Mouse (Mus musculus) intestine, embryonic 15.5 days (tissue): ENCODE data around the gene Ptprg. TPM values are rescaled to one million over a fixed set of nuclear protein-coding genes. Genes with fewer than 3 reads are reported as not detected.

ENCODE experiments used
- ATAC-seq: fragments of 200-750 bp; cut with Nextera tagmentation; 2 replicates; pipeline ENCODE4 v1.8.0; 2017; ENCODE audit warnings: moderate TSS enrichment, moderate library complexity
- H3K27ac ChIP-seq: fragments of 300-500 bp; sonication (generic); 2 replicates; pipeline ENCODE4 v1.5.1; 2015; ENCODE audit warnings: mild to moderate bottlenecking, inconsistent platforms
- H3K27me3 ChIP-seq: fragments of 300-500 bp; sonication (generic); replicated peaks from 2 replicates; pipeline ENCODE4 v1.6.1; 2015; ENCODE audit warnings: inconsistent platforms
- H3K36me3 ChIP-seq: fragments of 300-500 bp; sonication (generic); 2 replicates; pipeline ENCODE4 v1.6.1; 2015; ENCODE audit warnings: inconsistent platforms
- H3K4me1 ChIP-seq: fragments of 300-500 bp; sonication (generic); replicated peaks from 2 replicates; pipeline ENCODE4 v1.6.1; 2015; ENCODE audit warnings: inconsistent platforms
- H3K4me2 ChIP-seq: fragments of 300-500 bp; sonication (generic); replicated peaks from 2 replicates; pipeline ENCODE4 v1.6.1; 2015; ENCODE audit warnings: mild to moderate bottlenecking, inconsistent platforms
- H3K4me3 ChIP-seq: fragments of 300-500 bp; sonication (generic); replicated peaks from 2 replicates; pipeline ENCODE4 v1.5.1; 2015; ENCODE audit warnings: inconsistent platforms
- H3K9ac ChIP-seq: fragments of 300-500 bp; sonication (generic); 2 replicates; pipeline ENCODE4 v1.6.1; 2015; ENCODE audit warnings: inconsistent platforms
- H3K9me3 ChIP-seq: fragments of 300-500 bp; sonication (generic); 2 replicates; pipeline ENCODE4 v1.6.1; 2016; ENCODE audit warnings: inconsistent platforms
- WGBS: fragments of 180-500 bp; shearing (Covaris S2); methylation state at CpG from one replicate; pipeline ENCODE4 v1.1.7; 2015; 5-methylcytosine and 5-hydroxymethylcytosine counted together
- polyA plus RNA-seq: library from polyadenylated mRNA; unstranded; fragments of >200 nt; fragmentation: Nextera tagmentation; extraction: Ambion mirVana; gene quantifications from 2 replicates; pipeline ENCODE4 v1.2.1, GENCODE M21; 2015

Ptprg gene
- polyA plus RNA-seq, 1 experiment from 2014 or later, result 18.7 TPM

DNA sequence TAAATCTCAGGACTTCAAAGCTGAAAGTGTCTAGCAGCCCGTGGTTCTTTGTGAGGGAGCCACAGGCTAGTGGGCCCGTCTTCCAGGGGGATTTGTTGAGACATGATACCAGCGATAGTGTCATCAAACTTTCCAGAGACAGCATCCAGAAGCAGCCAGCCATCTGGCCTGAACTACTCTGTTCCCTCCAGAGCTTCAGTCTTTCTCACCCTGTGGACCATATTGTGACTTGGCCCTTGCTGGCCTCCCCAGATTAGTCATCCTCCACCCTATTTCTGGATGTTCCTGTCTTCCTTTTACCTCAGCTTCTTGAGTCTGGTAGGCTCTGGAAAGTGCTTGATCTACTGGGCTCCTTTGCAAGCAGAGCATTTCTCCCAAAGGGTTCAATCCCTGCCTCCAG is 333.1 kb downstream of the Ptprg start:
- ATAC-seq, result no peak
- Histone ChIP-seq H3K4me1 (no peaks in the 10 kb centered on the region), H3K4me2 (no peak overlapping the region), H3K36me3 (no peaks in the 10 kb centered on the region), H3K4me3 (no peak overlapping the region), H3K27ac (no peak overlapping the region), H3K27me3 (no peaks in the 10 kb centered on the region), H3K9ac (no peak overlapping the region), H3K9me3 (no peaks in the 10 kb centered on the region)
- WGBS, result 50% methylated on average over 3 of the region's 3 CpGs

DNA sequence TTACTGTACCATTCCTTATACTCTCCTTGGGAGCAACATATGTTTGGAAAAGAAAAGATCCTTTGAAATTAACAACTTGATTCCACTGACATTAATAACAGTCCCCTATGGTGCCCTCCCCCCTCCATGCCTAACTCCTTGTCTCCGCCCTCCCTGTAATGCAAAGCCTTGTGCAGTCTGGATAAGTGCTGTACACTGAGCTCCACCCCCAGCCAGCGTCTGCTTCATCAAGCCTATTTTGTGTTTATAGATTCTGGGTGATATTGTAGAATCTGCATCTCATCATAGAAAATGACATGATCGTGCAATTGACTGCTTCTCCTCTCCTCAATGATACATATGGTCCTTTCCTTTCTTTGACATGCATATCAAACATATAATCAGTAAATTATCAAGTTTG is 337.6 kb downstream of the Ptprg start:
- Histone ChIP-seq H3K9ac (no peak overlapping the region), H3K36me3 (no peaks in the 10 kb centered on the region), H3K4me2 (no peak overlapping the region), H3K27me3 (no peaks in the 10 kb centered on the region), H3K27ac (no peak overlapping the region), H3K4me1 (no peaks in the 10 kb centered on the region), H3K9me3 (no peaks in the 10 kb centered on the region), H3K4me3 (no peak overlapping the region)
- WGBS, result 67% methylated on average over 3 of the region's 3 CpGs
- no peak for ATAC-seq

DNA sequence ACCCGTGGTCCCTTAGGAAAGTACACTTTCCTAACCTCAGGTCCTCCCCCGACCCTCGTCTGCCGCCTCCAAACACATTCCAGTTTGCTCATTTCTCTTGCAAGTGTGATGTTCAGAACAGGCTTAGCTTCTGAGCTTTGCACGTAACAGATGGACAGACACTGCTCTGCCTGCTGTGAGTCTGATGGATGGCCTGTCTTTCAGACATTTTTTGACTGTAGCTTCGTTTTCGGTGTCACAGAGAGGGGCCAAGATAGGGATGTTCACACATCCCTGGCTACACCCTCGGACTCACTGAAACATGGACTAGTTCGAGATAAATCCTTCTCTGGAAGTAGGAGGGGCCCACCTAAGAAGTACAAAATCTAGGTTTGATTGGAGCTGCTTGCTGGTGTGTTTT is 339.3 kb downstream of the Ptprg start:
- Histone ChIP-seq H3K36me3 (no peaks in the 10 kb centered on the region), H3K9ac (no peak overlapping the region), H3K4me2 (no peak overlapping the region), H3K27ac (no peak overlapping the region), H3K4me1 (no peaks in the 10 kb centered on the region), H3K9me3 (no peaks in the 10 kb centered on the region), H3K4me3 (no peak overlapping the region), H3K27me3 (no peaks in the 10 kb centered on the region)
- WGBS, result 52% methylated on average over 9 of the region's 9 CpGs
- no peak for ATAC-seq

DNA sequence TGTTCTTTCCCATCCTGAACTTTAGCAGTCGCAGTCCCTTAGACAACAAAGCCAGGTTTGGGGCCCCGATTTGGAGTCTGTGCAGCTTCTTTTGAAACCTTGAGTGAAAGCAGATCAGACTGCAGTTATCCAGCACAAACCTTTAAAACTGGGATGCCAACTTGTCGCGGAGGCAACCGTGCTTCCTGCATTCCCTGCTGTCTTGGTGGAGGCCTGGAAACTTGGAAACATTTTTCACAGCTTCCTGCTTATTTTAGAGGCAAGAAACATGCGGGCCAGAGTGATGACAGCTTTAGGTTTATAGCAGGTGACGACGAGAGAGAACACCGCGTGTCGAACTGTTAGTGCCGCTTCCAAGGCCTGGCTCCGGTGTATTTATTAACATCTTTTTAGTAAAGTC is 342.2 kb downstream of the Ptprg start:
- H3K4me1 ChIP-seq, result no peaks in the 10 kb centered on the region
- 41% methylated on average over 13 of the region's 13 CpGs for WGBS
- no peak overlapping the region for H3K4me2 ChIP-seq
- no peak overlapping the region for H3K9ac ChIP-seq
- no peaks in the 10 kb centered on the region for H3K36me3 ChIP-seq
- no peaks in the 10 kb centered on the region for H3K27me3 ChIP-seq
- H3K27ac ChIP-seq, result no peak overlapping the region
- H3K9me3 ChIP-seq, result no peaks in the 10 kb centered on the region
- no peak for ATAC-seq
- no peak overlapping the region for H3K4me3 ChIP-seq

DNA sequence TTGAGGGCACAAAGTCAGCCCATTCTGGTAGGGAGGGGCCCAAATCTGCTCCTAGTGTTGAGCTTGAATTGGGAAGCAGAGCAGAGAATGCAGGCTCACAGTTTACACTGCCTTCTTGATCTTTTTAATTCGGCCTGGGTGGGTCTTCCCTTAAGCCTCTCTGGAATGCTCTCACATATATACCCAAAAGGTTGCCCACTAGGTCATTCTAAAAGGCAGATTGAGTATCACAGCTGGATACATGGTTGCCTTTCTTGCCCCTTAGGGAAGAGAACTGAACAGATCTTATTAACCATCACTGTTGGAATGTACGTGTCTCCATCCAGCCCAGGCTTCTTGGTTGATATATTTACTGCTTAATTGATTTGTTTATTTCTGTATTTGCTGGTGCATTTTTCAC is 349.5 kb downstream of the Ptprg start:
- no peak overlapping the region for H3K4me3 ChIP-seq
- 53% methylated on average over 2 of the region's 2 CpGs for WGBS
- no peaks in the 10 kb centered on the region for H3K36me3 ChIP-seq
- no peak overlapping the region for H3K4me2 ChIP-seq
- no peak for ATAC-seq
- H3K9ac ChIP-seq, result no peak overlapping the region
- no peak overlapping the region for H3K27ac ChIP-seq
- H3K4me1 ChIP-seq, result no peaks in the 10 kb centered on the region
- H3K27me3 ChIP-seq, result no peaks in the 10 kb centered on the region
- no peaks in the 10 kb centered on the region for H3K9me3 ChIP-seq

DNA sequence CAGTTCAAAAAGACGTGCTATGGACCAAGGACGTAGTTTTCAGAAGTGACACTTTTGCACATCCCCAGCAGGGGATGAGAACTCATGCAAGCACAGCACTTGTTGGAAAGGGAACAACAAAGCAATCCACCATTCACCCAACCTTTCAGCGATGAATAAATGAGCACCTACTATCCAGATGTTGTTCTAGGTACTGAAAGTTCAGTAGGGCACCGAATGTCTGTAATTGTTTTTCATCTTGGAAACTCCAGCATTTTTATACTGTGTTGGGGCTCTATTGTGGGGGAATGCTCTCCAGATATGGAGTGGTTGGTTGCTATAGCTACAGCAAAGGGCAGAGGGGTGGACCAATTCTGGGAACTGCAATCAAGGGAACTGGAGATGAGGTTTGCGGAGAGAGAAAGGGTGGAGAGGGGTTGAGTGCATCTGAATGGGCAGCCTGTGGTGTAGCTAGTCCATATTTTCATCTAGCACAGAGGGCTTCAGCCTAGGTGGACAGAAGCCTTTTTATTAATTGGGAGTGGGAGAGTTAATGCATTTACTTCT is 352.9 kb downstream of the Ptprg start:
- WGBS, result 88% methylated on average over 5 of the region's 5 CpGs
- Histone ChIP-seq H3K9ac (no peak overlapping the region), H3K27me3 (no peaks in the 10 kb centered on the region), H3K4me1 (no peaks in the 10 kb centered on the region), H3K27ac (no peak overlapping the region), H3K36me3 (no peaks in the 10 kb centered on the region), H3K4me3 (no peak overlapping the region), H3K4me2 (no peak overlapping the region), H3K9me3 (no peaks in the 10 kb centered on the region)
- no peak for ATAC-seq

DNA sequence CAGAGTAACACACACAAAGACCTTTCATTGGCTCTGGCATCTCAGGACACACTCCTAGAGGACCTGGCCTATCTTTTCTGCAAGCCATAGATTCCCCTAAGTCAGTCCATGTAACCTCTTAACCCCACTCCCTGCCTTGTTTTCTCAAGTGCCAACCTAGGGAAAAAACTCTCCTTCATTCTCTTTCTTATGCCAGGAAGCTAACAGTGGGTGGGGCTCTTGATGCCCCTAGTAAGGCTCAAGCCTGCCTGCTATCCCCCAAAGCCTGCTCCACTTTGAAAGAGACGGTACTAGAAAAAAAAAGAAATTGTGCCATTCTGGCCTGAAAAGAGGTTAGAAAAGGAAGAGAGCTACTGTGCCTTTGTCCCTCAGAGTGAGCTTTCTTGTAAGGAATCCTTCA is 358.9 kb downstream of the Ptprg start:
- Histone ChIP-seq H3K27me3 (no peaks in the 10 kb centered on the region), H3K36me3 (no peaks in the 10 kb centered on the region), H3K4me3 (no peak overlapping the region), H3K4me2 (no peak overlapping the region), H3K9ac (no peak overlapping the region), H3K4me1 (no peaks in the 10 kb centered on the region), H3K27ac (no peak overlapping the region), H3K9me3 (no peaks in the 10 kb centered on the region)
- no peak for ATAC-seq
- WGBS, result 92% methylated on average over 1 of the region's 1 CpGs

DNA sequence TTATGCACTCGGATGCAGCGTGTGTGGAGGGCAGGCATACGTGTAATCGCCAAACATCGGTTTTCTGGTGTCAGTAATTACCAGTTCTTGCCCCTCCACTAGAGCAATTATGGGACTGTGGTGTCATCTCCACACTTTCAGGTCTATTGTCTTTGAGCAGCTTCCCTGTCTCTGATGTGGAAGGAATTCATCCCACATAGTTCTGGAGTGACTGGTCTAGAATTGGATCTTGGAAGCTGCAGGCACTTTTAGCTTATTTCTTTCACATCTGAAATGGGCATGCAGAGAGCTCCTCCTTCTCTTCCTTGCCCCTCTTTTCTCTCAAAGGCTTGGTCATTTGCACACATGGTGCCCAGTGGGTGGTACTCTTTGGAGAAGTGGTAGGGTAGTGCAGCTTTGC is 363.9 kb downstream of the Ptprg start:
- Histone ChIP-seq H3K9ac (no peak overlapping the region), H3K9me3 (no peaks in the 10 kb centered on the region), H3K36me3 (no peaks in the 10 kb centered on the region), H3K27me3 (no peaks in the 10 kb centered on the region), H3K4me2 (no peak overlapping the region), H3K4me3 (no peak overlapping the region), H3K4me1 (no peaks in the 10 kb centered on the region), H3K27ac (no peak overlapping the region)
- ATAC-seq, result no peak
- WGBS, result 90% methylated on average over 5 of the region's 5 CpGs

DNA sequence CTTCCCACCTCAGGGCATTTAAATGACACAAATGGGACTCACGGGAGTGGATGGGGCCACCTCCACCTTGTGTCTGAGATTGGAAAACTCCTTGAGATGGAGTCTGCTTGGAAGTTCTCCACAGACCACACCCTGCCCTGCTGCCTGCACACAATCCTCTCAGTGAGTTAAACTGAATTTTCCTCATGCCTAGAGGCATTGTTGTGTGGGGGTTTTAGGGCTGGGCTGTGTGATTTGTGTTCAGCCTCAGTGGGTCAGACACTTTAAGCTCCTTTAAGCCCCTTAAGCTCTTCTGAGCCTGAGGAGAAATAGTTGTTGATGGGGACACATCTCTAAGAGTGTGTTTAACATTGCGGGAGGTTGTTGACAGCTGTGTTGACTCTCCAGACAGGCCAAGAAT is 375.2 kb downstream of the Ptprg start:
- H3K4me1 ChIP-seq, result no peaks in the 10 kb centered on the region
- no peaks in the 10 kb centered on the region for H3K36me3 ChIP-seq
- no peaks in the 10 kb centered on the region for H3K9me3 ChIP-seq
- H3K27me3 ChIP-seq, result no peaks in the 10 kb centered on the region
- no peak overlapping the region for H3K4me3 ChIP-seq
- no peak overlapping the region for H3K9ac ChIP-seq
- no peak overlapping the region for H3K4me2 ChIP-seq
- H3K27ac ChIP-seq, result no peak overlapping the region
- WGBS, result 65% methylated on average over 2 of the region's 2 CpGs
- no peak for ATAC-seq

DNA sequence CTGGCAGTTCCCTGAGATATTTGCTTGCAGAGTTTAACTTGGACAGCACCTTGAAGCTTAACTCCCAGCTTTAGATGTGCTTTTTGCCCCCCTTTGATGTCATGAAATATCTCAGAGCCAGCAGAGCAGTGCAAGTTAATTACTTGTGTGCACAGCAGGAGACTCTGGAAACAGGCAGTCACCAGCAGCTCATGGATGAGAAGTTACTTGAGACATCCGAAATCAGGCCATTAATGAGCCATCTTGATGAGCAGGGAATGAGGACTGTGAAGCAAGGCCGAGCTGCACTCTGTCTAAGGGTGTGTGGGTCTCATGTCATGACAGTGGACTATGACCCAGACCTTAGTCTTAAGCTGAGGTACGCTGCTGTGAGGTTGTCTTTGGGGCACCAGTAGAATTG is 379.2 kb downstream of the Ptprg start:
- Histone ChIP-seq H3K9me3 (no peaks in the 10 kb centered on the region), H3K4me2 (no peak overlapping the region), H3K27ac (no peak overlapping the region), H3K4me3 (no peak overlapping the region), H3K4me1 (no peaks in the 10 kb centered on the region), H3K9ac (no peak overlapping the region), H3K27me3 (no peaks in the 10 kb centered on the region), H3K36me3 (no peaks in the 10 kb centered on the region)
- WGBS, result 65% methylated on average over 3 of the region's 3 CpGs
- ATAC-seq, result no peak

DNA sequence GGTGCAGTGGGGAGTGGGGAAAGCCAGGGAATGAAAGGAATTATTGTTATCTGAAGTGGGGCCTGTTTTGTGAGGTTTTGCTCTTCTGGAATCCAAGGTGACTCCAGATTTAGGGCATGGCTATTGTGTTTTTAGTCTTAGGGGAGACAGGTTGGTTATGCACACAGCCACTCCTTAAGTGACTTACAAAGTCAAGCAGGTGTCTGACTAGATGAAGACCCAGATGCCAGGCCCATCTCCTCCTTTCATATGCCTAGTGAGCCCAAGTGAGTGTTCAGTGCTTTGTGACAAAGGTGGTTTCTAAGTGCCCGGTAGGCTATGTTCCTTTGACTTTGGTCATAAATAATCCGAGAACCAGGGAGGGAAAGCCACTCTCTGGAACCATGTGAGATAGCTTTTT is 381.2 kb downstream of the Ptprg start:
- H3K9me3 ChIP-seq, result no peaks in the 10 kb centered on the region
- no peak for ATAC-seq
- H3K27me3 ChIP-seq, result no peaks in the 10 kb centered on the region
- H3K36me3 ChIP-seq, result no peaks in the 10 kb centered on the region
- H3K4me1 ChIP-seq, result no peaks in the 10 kb centered on the region
- H3K9ac ChIP-seq, result no peak overlapping the region
- 75% methylated on average over 2 of the region's 2 CpGs for WGBS
- no peak overlapping the region for H3K4me2 ChIP-seq
- no peak overlapping the region for H3K27ac ChIP-seq
- H3K4me3 ChIP-seq, result no peak overlapping the region

DNA sequence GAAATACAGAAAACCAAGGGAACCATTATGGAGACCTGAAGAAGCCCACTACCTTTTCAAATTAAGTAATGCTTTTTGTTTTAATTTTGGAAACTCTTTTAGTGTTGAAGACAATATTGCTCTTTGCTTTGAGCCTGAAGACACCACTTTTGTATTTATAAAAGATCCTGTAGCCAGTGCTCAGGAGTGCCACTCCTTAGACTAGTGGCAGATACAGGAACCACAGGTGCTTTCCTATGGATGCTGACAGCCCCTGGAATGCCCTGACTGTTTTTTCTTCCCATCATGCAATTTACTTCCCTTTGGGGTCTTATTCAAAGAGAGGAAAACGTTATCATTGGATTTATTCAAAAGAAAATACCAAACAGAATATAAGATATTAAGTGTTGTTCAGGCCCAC is 381.9 kb downstream of the Ptprg start:
- WGBS, result 31% methylated on average over 1 of the region's 1 CpGs
- Histone ChIP-seq H3K27me3 (no peaks in the 10 kb centered on the region), H3K4me2 (no peak overlapping the region), H3K27ac (no peak overlapping the region), H3K4me1 (no peaks in the 10 kb centered on the region), H3K9me3 (no peaks in the 10 kb centered on the region), H3K9ac (no peak overlapping the region), H3K4me3 (no peak overlapping the region), H3K36me3 (no peaks in the 10 kb centered on the region)
- no peak for ATAC-seq

DNA sequence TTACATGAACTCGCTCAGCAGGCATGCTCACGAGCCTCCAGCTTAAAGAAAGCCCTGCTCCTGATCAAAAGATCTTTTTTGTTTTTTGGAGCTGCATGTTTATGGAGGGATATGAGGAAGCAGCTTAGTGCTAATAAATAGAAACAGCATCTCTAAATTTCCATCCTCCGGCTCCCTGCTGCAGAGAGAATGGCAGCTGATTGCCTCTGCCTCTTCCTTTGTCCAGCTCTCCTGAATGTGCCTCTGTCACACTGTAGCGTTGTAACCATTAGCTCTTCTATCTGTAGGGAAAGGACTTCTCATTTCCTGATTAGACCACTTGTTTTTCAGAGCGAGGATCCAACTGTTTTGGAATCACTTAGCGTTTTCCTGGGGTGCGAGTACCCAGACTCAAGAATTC is 382.4 kb downstream of the Ptprg start:
- Histone ChIP-seq H3K4me1 (no peaks in the 10 kb centered on the region), H3K9me3 (no peaks in the 10 kb centered on the region), H3K4me3 (no peak overlapping the region), H3K9ac (no peak overlapping the region), H3K27ac (no peak overlapping the region), H3K4me2 (no peak overlapping the region), H3K36me3 (no peaks in the 10 kb centered on the region), H3K27me3 (no peaks in the 10 kb centered on the region)
- no peak for ATAC-seq
- WGBS, result 83% methylated on average over 7 of the region's 7 CpGs

DNA sequence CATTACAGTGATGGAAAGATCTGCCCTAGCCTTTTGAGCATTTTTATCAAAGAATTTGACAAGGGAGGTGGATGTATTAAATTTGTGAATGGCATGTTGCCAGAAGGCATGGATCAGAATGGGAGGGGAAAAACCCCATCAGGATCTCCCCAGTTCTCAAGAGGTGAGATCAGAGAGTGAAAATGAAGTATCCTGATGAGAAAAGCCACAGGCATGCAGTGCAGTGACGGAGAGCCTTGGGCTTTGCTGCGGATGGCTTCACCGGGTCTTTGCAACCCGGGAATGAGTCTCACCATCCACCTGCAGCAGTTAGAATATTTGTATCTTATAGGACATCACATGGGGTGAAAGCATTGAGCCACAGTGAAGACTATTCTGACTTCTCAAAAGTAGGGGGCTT is 385.6 kb downstream of the Ptprg start:
- Histone ChIP-seq H3K4me2 (no peak overlapping the region), H3K4me3 (no peak overlapping the region), H3K9ac (no peak overlapping the region), H3K4me1 (no peaks in the 10 kb centered on the region), H3K27me3 (no peaks in the 10 kb centered on the region), H3K27ac (no peak overlapping the region), H3K36me3 (no peaks in the 10 kb centered on the region), H3K9me3 (no peaks in the 10 kb centered on the region)
- no peak for ATAC-seq
- 89% methylated on average over 4 of the region's 4 CpGs for WGBS
